Mouse (Mus musculus): ENCODE data around the gene Dnase2a. TPM values are rescaled to one million over a fixed set of nuclear protein-coding genes. Genes with fewer than 3 reads are reported as not detected.
A peak's percentile ranks its signal among the peaks of the same experiment; 100 is the strongest.

Gene Dnase2a
- polyA plus RNA-seq, 1 experiment from 2014 or later: 8.6 TPM

DNA sequence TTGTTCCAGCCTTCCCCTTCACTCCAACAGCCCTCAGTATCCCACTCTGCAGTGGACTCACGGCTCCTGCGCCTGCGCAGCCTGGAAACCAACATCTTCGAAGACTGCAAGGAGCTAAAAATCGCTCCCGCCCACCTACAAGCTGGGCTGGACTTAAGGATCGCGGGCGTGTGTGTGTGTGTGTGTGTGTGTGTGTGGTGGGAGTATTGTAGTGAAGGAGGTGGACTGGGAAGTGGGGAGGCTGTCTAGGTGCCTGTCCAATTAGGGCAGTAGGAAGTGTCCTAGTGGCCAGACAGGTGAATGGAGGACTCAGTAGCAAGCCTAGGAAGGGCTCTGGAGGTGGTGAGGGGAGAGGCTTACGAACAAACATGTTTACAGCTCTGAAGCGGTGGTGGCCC, 36.9 kb downstream of the Dnase2a start:
- Histone ChIP-seq H3K36me3 (no peaks in the 10 kb centered on the region), H3K4me2 (replicated peaks) (peak overlapping the region; percentile 67), H3K9me3 (replicated peaks) (no peaks in the 10 kb centered on the region), H3K4me1 (peaks cover 27% of the 10 kb centered on the region), H3K4me3 (peak overlapping the region; percentile 51), H3K27me3 (peaks cover 78% of the 10 kb centered on the region), H3K27ac (peak overlapping the region; percentile 37; the same call in 1 of the 2 replicates), H3K9ac (peak overlapping the region; percentile 64; the same call in 1 of the 2 replicates)
- peak; percentile 49 for ATAC-seq (ENCODE audit: low FRiP score)
- WGBS: 5% methylated on average over 11 of the region's 11 CpGs

DNA sequence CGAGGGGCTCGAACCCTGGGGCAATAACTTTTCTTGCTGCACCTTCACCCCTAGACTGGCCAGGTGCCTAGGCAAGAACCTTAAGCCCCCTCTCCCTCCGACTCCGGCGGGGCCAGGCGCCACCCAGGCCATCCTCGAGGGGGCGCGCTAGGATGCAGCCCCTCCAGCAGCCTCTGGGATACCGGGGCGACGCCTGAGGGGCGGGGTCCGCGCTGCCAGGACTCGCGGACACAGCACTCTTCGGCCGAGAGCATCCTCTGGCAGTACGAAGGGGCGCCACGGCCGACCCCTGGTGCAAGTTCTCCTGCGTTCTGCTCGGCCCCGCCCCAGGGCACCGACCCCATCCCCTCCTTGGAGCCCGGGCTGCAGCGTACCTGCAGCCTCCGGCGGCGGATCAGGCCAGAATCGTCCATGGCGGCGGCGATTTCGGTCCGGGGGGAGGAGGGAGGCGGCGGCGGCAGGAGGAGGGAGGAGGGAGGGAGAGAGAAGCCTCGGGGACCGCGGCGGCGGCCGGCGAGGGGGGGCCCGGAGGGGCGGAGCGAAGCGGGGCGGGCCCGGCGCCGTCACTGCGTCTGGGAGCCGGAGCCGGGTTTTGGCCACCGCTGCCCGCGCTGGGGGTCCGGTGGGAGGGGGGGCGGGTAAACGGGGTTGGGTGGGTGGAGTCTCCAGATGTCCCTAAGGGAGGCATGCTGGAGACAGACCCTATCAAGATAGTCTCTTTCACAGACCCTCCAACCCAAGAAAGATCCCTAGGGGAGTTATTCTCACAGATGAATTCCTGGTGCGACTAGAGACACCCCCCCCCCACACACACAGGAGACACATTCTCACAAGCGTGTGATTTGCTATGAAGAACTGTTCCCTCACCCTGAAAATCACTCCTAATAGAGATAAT, 37.5 kb downstream of the Dnase2a start:
- under 1% methylated on average over 49 of the region's 67 CpGs for WGBS
- Histone ChIP-seq H3K9ac (peak overlapping the region; percentile 64), H3K27ac (peak overlapping the region; percentile 37; the same call in 1 of the 2 replicates), H3K4me3 (peak overlapping the region; percentile 51), H3K27me3 (peaks cover 78% of the 10 kb centered on the region), H3K9me3 (replicated peaks) (no peaks in the 10 kb centered on the region), H3K4me2 (replicated peaks) (peak overlapping the region; percentile 67), H3K36me3 (no peaks in the 10 kb centered on the region), H3K4me1 (peaks cover 27% of the 10 kb centered on the region)
- peak; percentile 67 for ATAC-seq (ENCODE audit: low FRiP score)

- 0 out of 2 replicates have a peak, but pooled peaks have one; percentile 9 for ATAC-seq (ENCODE audit: low FRiP score)
- Histone ChIP-seq H3K9ac (peak within 1 kb of the TSS; percentile 64), H3K4me3 (peak within 1 kb of the TSS; percentile 51), H3K27ac (peak within 1 kb of the TSS; percentile 37; the same call in 1 of the 2 replicates), H3K27me3 (peaks cover 81% of the 10 kb centered on the region), H3K9me3 (replicated peaks) (no peaks in the 10 kb centered on the region), H3K36me3 (no peaks in the 10 kb centered on the region), H3K4me1 (peaks cover 27% of the 10 kb centered on the region), H3K4me2 (replicated peaks) (peak within 1 kb of the TSS; percentile 67)
- WGBS: 5% methylated on average over 17 of the region's 17 CpGs
These were observed 38.3 kb downstream of the Dnase2a start, which contains the start of gene Rtbdn for GRCm38 (mm10) chr8:84946528-84947240. Gene Rtbdn, plus strand, starts transcription at chr8:84946991.

GRCm38 (mm10) chr8:84947241-84947545, 38.8 kb downstream of the Dnase2a start:
- Histone ChIP-seq H3K36me3 (no peaks in the 10 kb centered on the region), H3K27me3 (peaks cover 86% of the 10 kb centered on the region), H3K4me2 (replicated peaks) (no peak overlapping the region), H3K4me1 (peaks cover 27% of the 10 kb centered on the region), H3K9me3 (replicated peaks) (no peaks in the 10 kb centered on the region), H3K27ac (no peak overlapping the region), H3K4me3 (no peak overlapping the region), H3K9ac (no peak overlapping the region)
- WGBS: 11% methylated on average over 9 of the region's 9 CpGs
- no peak for ATAC-seq (ENCODE audit: low FRiP score)

- no peak overlapping the region for H3K27ac ChIP-seq
- H3K36me3 ChIP-seq: no peaks in the 10 kb centered on the region
- H3K9me3 ChIP-seq (replicated peaks): no peaks in the 10 kb centered on the region
- peaks cover 21% of the 10 kb centered on the region for H3K4me1 ChIP-seq
- H3K4me2 ChIP-seq (replicated peaks): no peak overlapping the region
- H3K9ac ChIP-seq: no peak overlapping the region
- ATAC-seq (ENCODE audit: low FRiP score): no peak
- no peak overlapping the region for H3K4me3 ChIP-seq
- peaks cover 74% of the 10 kb centered on the region for H3K27me3 ChIP-seq
- 21% methylated on average over 12 of the region's 12 CpGs for WGBS
These were observed 41.4 kb downstream of the Dnase2a start for GRCm38 (mm10) chr8:84949753-84950152.

DNA sequence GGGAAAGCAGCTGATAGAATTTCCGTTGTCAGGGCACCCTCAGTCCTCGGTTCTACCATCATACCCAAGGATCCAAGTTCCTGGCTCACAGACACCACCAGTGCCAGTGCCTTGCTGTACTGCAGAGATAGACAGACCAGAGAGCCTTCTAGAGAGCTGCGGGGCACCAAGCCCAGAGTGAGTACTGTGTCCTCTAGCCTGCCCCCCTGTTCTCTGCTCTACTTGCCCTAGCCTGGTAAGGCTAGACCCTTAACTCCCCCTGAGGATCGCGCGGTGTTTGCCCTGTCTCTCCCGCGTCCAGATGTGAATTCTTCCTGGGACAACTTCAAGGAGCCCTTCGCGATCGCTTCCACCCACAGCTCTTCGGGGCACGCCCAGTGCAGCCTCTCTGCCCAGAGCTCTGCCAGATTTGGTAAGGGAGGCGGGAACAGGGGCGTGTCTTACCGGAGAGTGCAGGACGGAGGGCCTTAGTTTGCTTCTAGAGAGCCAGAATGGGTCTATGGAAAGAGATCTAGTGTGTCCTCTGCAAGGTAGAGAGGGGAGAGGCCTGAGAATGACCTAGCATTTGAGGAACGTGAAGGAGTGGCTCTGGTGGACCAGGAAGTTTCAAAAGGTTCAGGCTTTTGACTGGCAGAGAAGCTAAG, 44.4 kb downstream of the Dnase2a start:
- Histone ChIP-seq H3K36me3 (0 out of 2 replicates have a peak, but pooled peaks cover 5% of the 10 kb centered on the region), H3K9ac (no peak overlapping the region), H3K4me1 (no peaks in the 10 kb centered on the region), H3K4me2 (replicated peaks) (no peak overlapping the region), H3K9me3 (replicated peaks) (no peaks in the 10 kb centered on the region), H3K4me3 (no peak overlapping the region), H3K27me3 (peaks cover 47% of the 10 kb centered on the region), H3K27ac (no peak overlapping the region)
- WGBS: 6% methylated on average over 18 of the region's 18 CpGs
- no peak for ATAC-seq (ENCODE audit: low FRiP score)

GRCm38 (mm10) chr8:84956768-84957167, 48.4 kb downstream of the Dnase2a start:
- H3K4me2 ChIP-seq (replicated peaks): no peak overlapping the region
- H3K27me3 ChIP-seq: peaks cover 13% of the 10 kb centered on the region
- H3K27ac ChIP-seq: no peak overlapping the region
- no peak overlapping the region for H3K9ac ChIP-seq
- H3K9me3 ChIP-seq (replicated peaks): no peaks in the 10 kb centered on the region
- H3K4me3 ChIP-seq: no peak overlapping the region
- ATAC-seq (ENCODE audit: low FRiP score): no peak
- 45% methylated on average over 2 of the region's 2 CpGs for WGBS
- no peaks in the 10 kb centered on the region for H3K4me1 ChIP-seq
- peaks cover 22% of the 10 kb centered on the region for H3K36me3 ChIP-seq

DNA sequence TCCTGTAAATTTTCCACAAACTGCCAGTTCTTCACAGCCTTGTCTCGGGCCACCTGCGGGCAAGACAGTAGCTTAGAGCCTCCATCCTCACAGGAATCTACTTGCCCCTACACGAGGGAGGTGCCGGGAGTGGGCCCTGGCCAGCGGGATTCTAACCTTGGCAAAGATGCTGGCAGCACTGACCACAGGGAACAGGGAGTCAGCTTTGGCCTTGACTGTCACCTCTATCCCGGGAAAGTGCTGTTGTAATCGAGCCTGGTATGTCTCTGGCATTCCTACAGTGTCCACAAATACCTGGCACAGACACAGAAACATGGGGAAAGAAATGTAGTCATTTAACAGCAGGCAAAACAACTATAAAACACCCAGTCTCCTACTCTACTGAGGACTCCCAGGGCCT, 51.5 kb downstream of the Dnase2a start:
- Histone ChIP-seq H3K27ac (no peak overlapping the region), H3K4me3 (no peak overlapping the region), H3K27me3 (no peaks in the 10 kb centered on the region), H3K4me1 (peaks cover under 1% of the 10 kb centered on the region), H3K9ac (no peak overlapping the region), H3K36me3 (peaks cover 22% of the 10 kb centered on the region), H3K4me2 (replicated peaks) (no peak overlapping the region), H3K9me3 (replicated peaks) (no peaks in the 10 kb centered on the region)
- WGBS: 97% methylated on average over 7 of the region's 7 CpGs
- no peak for ATAC-seq (ENCODE audit: low FRiP score)

- H3K4me3 ChIP-seq: no peak overlapping the region
- 94% methylated on average over 4 of the region's 4 CpGs for WGBS
- ATAC-seq (ENCODE audit: low FRiP score): no peak
These were observed 55.6 kb downstream of the Dnase2a start for GRCm38 (mm10) chr8:84963952-84964351.

GRCm38 (mm10) chr8:84965731-84966291, 57.5 kb downstream of the Dnase2a start:
- peak; percentile 75 for ATAC-seq (ENCODE audit: low FRiP score)
- H3K27ac ChIP-seq: peak overlapping the region; percentile 57; the same call in 1 of the 2 replicates
- H3K4me3 ChIP-seq: peak overlapping the region; percentile 63
- H3K9ac ChIP-seq: peak overlapping the region; percentile 66
- H3K27me3 ChIP-seq: no peaks in the 10 kb centered on the region
- peak overlapping the region; percentile 86 for H3K4me2 ChIP-seq (replicated peaks)
- peaks cover 31% of the 10 kb centered on the region for H3K4me1 ChIP-seq
- H3K9me3 ChIP-seq (replicated peaks): no peaks in the 10 kb centered on the region
- WGBS: under 1% methylated on average over 41 of the region's 41 CpGs
- H3K36me3 ChIP-seq: peaks cover under 1% of the 10 kb centered on the region; the same call in 1 of the 2 replicates

More at GRCm38 (mm10) chr8:84963952-84964351, 55.6 kb downstream of the Dnase2a start:
- Histone ChIP-seq H3K4me2 (replicated peaks) (no peak overlapping the region), H3K36me3 (peaks cover 7% of the 10 kb centered on the region), H3K9ac (no peak overlapping the region), H3K9me3 (replicated peaks) (no peaks in the 10 kb centered on the region), H3K4me1 (peaks cover 26% of the 10 kb centered on the region), H3K27ac (no peak overlapping the region), H3K27me3 (no peaks in the 10 kb centered on the region)

GRCm38 (mm10) chr8:84966603-84967002, 58.2 kb downstream of the Dnase2a start:
- no peak for ATAC-seq (ENCODE audit: low FRiP score)
- peak overlapping the region; percentile 86; the same call in 1 of the 2 replicates for H3K4me2 ChIP-seq (replicated peaks)

More at GRCm38 (mm10) chr8:84966603-84967002, 58.2 kb downstream of the Dnase2a start:
- Histone ChIP-seq H3K27me3 (no peaks in the 10 kb centered on the region), H3K27ac (no peak overlapping the region), H3K9ac (no peak overlapping the region), H3K36me3 (peaks cover 8% of the 10 kb centered on the region), H3K9me3 (replicated peaks) (no peaks in the 10 kb centered on the region), H3K4me1 (peaks cover 39% of the 10 kb centered on the region), H3K4me3 (peak overlapping the region; percentile 63; the same call in 1 of the 2 replicates)
- WGBS: 51% methylated on average over 3 of the region's 3 CpGs
